Mouse (Mus musculus) adrenal gland, adult 8-10 months (tissue): ENCODE results near the gene Lrch3. TPM values are rescaled to one million over a fixed set of nuclear protein-coding genes. Genes with fewer than 3 reads are reported as not detected.
"Not testable (repeated sequence)": the region's sequence is repeated elsewhere in the genome, so short reads cannot be mapped to it uniquely, and the experiment has no call there.

Source experiments
- DNase-seq: peaks from one replicate; pipeline ENCODE4 v3.0.0; 2022
- total RNA-seq, 4 experiments: library from RNA; stranded (reverse); gene quantifications; 2 replicates each; pipeline ENCODE4 v1.2.4; 2022

The Lrch3 gene
- total RNA-seq, result 10 to 100 TPM; 36.3 to 48.0 (median 42.9) TPM

- DNase-seq, result peak; percentile 91
These were observed at the start of gene Lrch3 for GRCm38 (mm10) chr16:32913937-32914881. Gene Lrch3, plus strand, starts transcription at chr16:32914100.

- no peak for DNase-seq
These were observed 48.5 kb upstream of the Lrch3 start for GRCm38 (mm10) chr16:32865401-32865800.

DNA sequence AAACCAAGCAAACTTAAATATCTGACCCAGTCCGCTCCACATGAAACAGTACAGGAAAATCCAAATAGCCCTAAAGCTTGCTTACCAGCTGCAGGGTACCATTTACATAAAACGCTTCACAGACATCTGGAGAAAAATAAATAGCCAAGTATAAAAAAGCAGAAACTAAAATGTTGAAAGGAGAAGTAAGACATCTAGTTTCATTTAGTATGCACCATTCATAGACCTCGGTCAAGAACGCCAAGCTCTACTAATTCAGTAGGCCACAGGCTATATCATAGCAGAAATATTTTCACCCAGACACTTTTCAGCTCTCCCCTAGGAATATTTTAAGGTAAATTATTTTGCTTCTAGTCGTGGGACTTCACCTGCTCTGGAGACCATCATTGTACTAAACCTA, 47.2 kb upstream of the Lrch3 start:
- DNase-seq, result no peak

- peak; percentile 91 for DNase-seq
These were observed 45.9 kb upstream of the Lrch3 start for GRCm38 (mm10) chr16:32867919-32868552.

DNA sequence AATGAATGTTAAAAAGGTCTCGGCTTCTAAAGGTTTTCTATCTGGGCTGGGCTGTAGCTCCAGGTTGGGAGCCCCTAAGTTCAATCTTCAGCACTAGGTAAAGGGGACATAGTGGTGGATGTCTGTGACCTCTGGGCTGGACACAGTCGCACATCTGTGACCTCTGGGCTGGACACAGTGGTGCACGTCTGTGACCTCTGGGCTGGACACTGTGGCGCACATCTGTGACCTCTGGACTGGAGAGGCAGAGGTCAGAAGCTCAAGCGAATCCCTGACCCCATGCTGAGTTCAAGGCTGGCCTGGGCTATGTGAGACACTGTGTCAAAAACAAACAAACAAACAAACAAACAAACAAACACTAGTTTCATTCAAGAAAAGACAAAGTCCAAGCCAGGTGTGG, 43.7 kb upstream of the Lrch3 start:
- DNase-seq, result no peak

GRCm38 (mm10) chr16:32873366-32873765, 40.5 kb upstream of the Lrch3 start:
- DNase-seq, result no peak

- not testable (repeated sequence) for DNase-seq
These were observed 38.6 kb upstream of the Lrch3 start for GRCm38 (mm10) chr16:32875281-32875680.

DNA sequence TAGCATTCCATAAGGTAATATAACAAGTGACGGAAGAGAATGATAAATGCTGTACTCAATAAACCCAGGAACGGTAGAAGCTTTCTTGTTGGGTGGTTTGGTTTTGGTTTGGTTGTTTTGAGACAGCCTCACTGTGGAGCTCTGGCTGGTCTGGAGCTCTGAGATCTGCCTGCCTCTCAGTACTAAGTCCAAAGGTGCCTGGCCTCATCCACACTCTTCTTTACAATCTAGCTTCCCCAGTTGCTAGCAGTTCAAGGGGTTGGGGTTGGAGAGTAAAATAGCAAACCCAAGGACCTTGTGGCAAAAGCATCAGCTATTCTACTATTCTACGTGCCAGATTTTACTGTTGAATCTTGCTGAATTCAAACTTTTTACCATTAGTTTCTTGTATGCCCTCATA, 38.1 kb upstream of the Lrch3 start:
- no peak for DNase-seq

- no peak for DNase-seq
These were observed 37.1 kb upstream of the Lrch3 start for GRCm38 (mm10) chr16:32876831-32877230.

DNA sequence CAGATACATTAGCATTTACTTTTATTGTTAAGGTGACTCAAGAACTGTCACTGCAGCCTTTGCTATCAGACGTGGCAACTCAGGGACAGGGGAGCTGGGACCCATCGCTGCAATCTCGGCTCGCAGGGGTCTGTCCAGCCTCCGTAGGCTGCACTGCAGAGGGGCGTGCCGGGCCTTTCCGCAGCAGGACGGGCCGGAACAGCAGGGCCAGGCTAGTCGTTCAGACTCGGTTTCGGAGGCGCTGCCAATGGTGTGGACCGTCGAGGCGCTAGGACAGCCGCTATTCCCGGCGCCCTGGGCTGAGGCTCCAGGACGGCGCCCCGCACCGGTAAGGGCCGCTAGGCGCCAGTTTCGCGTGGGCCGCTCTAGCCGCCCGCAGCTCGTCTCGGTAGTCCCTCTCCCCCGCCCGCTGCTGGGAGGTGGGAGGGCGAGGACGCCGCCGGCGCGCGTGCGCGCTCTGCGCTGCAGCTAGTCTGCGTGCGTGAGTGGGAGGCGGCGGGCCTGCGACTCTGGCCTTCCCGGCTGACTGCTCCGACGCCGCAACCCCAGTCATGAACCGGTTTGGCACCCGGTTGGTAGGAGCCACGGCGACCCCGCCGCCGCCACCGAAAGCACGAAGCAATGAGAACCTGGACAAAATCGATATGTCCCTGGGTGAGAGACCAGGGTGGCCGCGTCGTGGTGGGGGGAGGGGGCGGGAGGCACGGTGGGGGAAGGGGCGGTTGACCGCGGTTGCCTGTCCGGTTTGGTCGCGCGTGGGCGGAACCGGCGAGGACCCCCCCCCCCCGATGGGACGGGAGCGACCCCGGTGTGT, 36.4 kb upstream of the Lrch3 start, which contains the start of the genes Fyttd1 and Rubcn:
Fyttd1 (plus strand) TSS at position 158 of the 814 bp plus-strand sequence.
Rubcn (minus strand) TSS at position 424 of the 814 bp plus-strand sequence.
- peak; percentile 93 for DNase-seq

DNA sequence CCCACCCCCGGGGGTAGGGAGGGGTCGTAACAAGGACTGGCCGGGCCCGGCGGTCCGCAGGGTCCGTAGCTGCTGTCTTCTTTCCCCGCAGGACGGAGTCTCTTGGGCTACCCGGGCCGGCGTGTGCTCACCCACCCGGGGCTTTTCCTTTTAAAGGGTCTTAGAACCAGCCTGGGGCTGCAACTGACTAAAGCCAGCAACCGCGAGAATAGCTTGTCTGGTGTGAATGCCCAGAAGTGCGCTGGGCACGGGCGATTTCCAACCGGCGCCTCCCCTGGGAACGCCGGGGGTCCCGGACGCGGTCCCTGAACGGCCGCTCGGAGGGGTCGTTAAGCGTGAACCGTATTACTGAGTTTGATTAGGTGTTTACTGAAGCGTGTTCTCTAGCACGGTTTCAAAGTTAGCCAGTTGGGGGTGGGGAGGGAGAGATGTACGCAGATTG, 35.7 kb upstream of the Lrch3 start:
- DNase-seq, result no peak

DNA sequence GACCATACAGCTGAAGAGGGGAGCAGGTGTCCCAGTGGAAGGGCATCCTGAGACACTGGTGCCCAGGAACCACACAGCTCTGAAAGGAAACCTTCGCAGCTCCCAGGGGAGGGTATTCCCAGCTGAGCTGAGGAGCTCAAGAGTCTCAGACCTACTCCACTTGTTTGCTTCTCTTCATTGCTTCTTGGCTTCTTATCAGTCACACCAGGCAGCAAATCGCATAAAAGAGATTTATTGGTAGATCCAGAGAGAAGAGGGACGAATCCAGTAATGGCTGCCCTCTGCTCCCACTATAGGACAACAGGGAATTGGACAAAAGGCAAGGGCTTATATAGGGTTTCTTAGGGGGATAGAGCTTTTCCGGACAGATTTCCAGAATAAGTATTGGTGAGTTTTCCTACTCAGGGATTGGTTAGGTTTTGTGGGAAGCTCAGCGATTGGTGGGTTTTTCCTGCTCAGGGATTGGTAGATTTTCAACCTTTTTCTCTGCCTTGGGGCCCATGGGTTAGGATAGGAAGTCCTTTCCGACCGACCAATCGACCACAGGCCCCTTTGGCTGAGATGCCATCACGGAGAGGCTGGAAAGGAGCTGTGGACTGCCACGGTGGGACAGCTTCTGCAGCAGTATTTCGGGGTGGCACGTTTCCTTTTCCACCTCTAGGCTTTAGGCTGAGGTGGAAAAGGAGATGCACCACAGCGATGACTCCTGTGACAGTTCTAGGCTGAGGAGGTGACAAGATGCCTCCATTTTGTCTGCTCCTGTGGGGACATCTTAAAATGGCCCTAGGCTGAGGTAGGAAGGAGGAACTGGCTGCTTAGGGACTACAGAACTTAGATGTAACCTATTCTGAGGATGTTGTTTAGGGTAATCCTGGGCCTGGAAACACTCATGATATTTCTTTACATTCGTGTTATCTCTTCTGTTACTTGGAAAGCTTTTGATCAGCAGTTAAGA, 34.7 kb upstream of the Lrch3 start:
- no peak for DNase-seq

DNA sequence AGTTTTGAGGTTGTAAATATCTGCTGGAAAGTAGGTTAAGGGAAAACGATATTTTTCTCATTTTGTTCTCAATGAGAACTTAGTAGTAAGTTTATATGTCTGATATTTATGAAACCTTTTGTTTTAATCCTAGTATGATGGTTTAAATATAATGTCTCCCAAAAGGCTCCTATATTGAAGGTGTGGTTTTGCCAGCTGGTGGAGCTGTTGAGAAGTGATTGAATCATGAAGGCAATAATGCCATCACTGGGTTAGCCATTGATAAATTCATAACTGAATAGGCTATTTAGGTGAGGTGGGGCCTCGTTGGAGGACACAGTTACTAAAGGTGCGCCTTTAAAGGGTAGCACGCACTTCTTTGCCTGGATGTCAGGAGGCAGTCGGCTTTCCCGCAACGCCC, 32.4 kb upstream of the Lrch3 start:
- DNase-seq, result no peak

- no peak for DNase-seq
These were observed 25.9 kb upstream of the Lrch3 start for GRCm38 (mm10) chr16:32887996-32888395.

DNA sequence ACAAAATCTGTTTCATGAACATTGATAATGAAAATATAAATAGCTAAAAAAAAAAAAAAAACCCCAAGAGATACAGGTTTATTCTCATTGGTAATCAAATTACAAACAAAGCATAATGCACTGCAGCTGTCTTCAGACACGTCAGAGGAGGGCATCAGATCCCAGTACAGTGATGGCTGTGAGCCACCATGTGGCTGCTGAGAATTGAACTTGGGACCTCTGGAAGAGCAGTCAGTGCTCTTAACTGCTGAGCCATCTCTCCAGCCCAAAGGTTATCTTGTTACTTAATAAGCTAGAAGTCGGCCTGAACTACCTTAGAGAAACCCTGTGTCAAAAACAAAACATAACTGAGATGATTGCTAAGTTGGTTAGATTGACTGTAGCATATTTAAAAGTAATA, 24.0 kb upstream of the Lrch3 start:
- DNase-seq, result no peak

- no peak for DNase-seq
These were observed 17.8 kb upstream of the Lrch3 start for GRCm38 (mm10) chr16:32896126-32896525.

- DNase-seq, result no peak
These were observed 12.4 kb upstream of the Lrch3 start for GRCm38 (mm10) chr16:32901360-32902050.

DNA sequence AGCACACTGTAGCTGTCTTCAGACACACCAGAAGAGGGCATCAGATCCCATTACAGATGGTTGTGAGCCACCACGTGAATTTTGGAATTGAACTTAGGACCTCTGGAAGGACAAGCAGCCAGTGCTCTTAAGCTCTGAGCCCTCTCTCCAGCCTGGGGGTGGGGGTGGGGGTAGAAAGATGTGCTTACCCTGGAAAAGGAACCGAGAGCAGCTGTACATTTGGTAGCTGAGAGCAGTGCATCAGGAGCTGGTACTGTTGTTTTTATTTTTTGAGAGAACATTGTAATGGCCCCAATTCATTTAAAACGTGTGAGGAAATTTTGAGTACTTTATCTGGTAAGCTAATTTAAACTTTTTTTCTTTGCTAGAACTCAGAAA, 11.9 kb upstream of the Lrch3 start:
- DNase-seq, result no peak

DNA sequence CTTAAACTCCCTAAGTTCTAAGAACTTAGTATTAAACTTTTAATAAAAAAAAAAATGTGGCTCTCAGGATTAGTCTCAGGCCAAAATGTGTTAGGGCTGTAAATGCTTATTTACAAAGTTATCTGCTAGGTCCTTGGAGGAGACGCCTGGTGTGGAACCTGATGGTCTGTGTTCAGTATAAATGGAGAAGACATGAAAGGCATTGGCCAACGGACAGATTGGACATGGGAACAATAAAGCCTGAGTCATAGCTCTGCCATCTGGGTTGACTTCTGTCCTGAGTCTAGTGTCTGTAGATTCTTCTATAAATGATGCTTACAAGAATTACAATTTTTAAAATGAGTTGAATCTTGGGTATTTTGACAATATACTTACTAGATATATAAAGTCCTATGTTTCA, 7.7 kb upstream of the Lrch3 start:
- no peak for DNase-seq

DNA sequence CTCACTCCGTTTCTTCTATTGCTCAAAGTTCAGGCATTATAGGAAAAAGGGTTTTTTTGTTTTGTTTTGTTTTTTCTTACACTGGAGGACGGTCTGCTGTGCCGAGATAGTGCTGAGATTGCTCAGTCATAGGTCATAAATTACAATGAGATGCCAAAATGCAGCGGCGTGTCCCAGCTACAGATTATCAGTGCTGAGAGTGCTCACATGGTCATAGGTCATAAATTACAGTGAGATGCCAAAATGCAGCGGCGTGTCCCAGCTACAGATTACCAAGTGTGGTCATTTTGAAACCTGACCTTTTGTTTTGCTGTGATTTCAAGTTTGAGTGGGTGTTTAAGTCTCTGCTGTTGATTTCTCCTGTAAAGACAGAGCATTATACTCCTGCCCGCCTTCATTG, 7.2 kb upstream of the Lrch3 start:
- peak; percentile 73 for DNase-seq

GRCm38 (mm10) chr16:32913212-32913611, 688 bp upstream of the Lrch3 start:
- DNase-seq, result no peak
